Mouse (Mus musculus) liver, embryonic 11.5 days (tissue): ENCODE measurements around the gene Cnn1. TPM values are rescaled to one million over a fixed set of nuclear protein-coding genes. Genes with fewer than 3 reads are reported as not detected.

ENCODE experiments used
- ATAC-seq: fragments of 200-750 bp; cut with Nextera tagmentation; replicated peaks from 2 replicates; pipeline ENCODE4 v1.8.0; 2017; ENCODE audit warnings: moderate number of reproducible peaks, mild to moderate bottlenecking, moderate TSS enrichment, moderate library complexity; ENCODE audit not compliant: low FRiP score
- DNase-seq: peaks from one replicate; pipeline ENCODE4 v3.0.0-alpha.2; 2017; ENCODE audit warnings: low spot score
- H3K27ac ChIP-seq: fragments of 300-500 bp; sonication (generic); 2 replicates; pipeline ENCODE4 v1.5.1; 2014; ENCODE audit warnings: mild to moderate bottlenecking, low read depth, low read length, control low read depth
- H3K27me3 ChIP-seq: fragments of 300-500 bp; sonication (generic); replicated peaks from 2 replicates; pipeline ENCODE4 v1.6.1; 2014; ENCODE audit warnings: low read length, mixed read lengths; ENCODE audit not compliant: control insufficient read depth, insufficient read depth
- H3K36me3 ChIP-seq: fragments of 300-500 bp; sonication (generic); 2 replicates; pipeline ENCODE4 v1.6.1; 2014; ENCODE audit warnings: mild to moderate bottlenecking, low read length, moderate library complexity, mixed read lengths; ENCODE audit not compliant: control insufficient read depth, insufficient read depth
- H3K4me1 ChIP-seq: fragments of 300-500 bp; sonication (generic); replicated peaks from 2 replicates; pipeline ENCODE4 v1.6.1; 2014; ENCODE audit warnings: low read length, mixed read lengths; ENCODE audit not compliant: control insufficient read depth, insufficient read depth
- H3K4me2 ChIP-seq: fragments of 300-500 bp; sonication (generic); 2 replicates; pipeline ENCODE4 v1.6.1; 2014; ENCODE audit warnings: mild to moderate bottlenecking, control low read depth, moderate library complexity
- H3K4me3 ChIP-seq: fragments of 300-500 bp; sonication (generic); 2 replicates; pipeline ENCODE4 v1.5.1; 2014; ENCODE audit warnings: low read depth, low read length, control low read depth
- H3K9ac ChIP-seq: fragments of 300-500 bp; sonication (generic); 2 replicates; pipeline ENCODE4 v1.6.1; 2014; ENCODE audit warnings: low read depth, low read length, control low read depth
- H3K9me3 ChIP-seq: fragments of 300-500 bp; sonication (generic); 2 replicates; pipeline ENCODE4 v1.6.1; 2016; ENCODE audit warnings: low read length, inconsistent platforms, mixed read lengths; ENCODE audit not compliant: control insufficient read depth
- WGBS: fragments of 180-500 bp; shearing (Covaris S2); extraction: QIAGEN DNeasy Blood & Tissue Kit; methylation state at CpG from one replicate; pipeline ENCODE4 v1.1.7; 2014; 5-methylcytosine and 5-hydroxymethylcytosine counted together
- polyA plus RNA-seq: library from polyadenylated mRNA; unstranded; fragments of >200 nt; fragmentation: Nextera tagmentation; extraction: Ambion mirVana; gene quantifications from 2 replicates; pipeline ENCODE4 v1.2.1, GENCODE M21; 2014

The Cnn1 gene
- polyA plus RNA-seq, 1 experiment from 2014 or later: 6.2 TPM

DNA sequence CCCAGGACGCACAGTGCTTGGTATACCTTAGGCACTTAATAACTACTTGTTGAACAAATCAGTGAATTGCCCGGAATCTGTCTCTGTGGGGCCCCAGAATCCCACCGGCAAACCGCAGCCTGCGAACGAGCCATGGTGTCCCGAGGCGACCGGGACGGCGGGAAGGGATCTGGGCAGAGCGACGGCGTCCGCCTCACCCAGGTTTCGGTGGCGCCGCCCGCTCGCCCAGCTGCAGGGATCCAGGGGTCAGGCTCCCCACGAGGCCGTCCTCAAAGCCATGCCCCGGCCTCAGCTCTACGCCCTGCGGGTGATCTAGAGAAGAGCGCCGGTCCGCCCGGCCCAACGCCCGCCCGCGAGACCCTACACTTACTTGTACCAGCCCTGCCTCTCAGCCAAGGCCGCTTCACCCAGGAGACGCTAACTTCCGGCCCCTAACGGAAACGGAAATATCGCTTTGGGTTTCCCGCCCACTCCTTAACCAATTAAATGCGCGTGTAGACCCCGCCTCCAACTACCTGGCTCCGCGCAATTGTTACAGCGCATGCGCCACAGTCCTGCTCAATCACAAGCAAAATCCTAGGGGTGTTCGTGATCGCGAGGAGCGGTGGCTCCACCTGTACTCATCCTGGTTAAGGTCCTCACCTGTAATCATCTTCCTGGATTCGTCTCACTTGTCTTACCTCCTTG, 17.9 kb downstream of the Cnn1 start, which contains the start of gene Elof1:
Gene Elof1 (minus strand): TSS at position 433 of the 687 bp plus-strand sequence.
- H3K27ac ChIP-seq: peak within 1 kb of the TSS; percentile 50
- peaks cover 14% of the 10 kb centered on the region for H3K36me3 ChIP-seq
- H3K4me1 ChIP-seq: peaks cover 13% of the 10 kb centered on the region
- H3K4me2 ChIP-seq: peak within 1 kb of the TSS; percentile 84
- ATAC-seq: peak; percentile 92
- DNase-seq: peak; percentile 89
- H3K9me3 ChIP-seq: no peaks in the 10 kb centered on the region
- H3K4me3 ChIP-seq: peak within 1 kb of the TSS; percentile 81
- H3K27me3 ChIP-seq: no peaks in the 10 kb centered on the region
- under 1% methylated on average over 52 of the region's 52 CpGs for WGBS
- H3K9ac ChIP-seq: peak within 1 kb of the TSS; percentile 81

- peaks cover 22% of the 10 kb centered on the region for H3K4me1 ChIP-seq
- 36% methylated on average over 10 of the region's 10 CpGs for WGBS
- H3K9me3 ChIP-seq: no peaks in the 10 kb centered on the region
- no peak overlapping the region for H3K27ac ChIP-seq
- no peak; the same call in 1 of the 2 replicates for ATAC-seq
- H3K27me3 ChIP-seq: no peaks in the 10 kb centered on the region
- peak overlapping the region; percentile 58 for H3K9ac ChIP-seq
- H3K4me3 ChIP-seq: peak overlapping the region; percentile 81
- H3K36me3 ChIP-seq: peaks cover 6% of the 10 kb centered on the region
- peak overlapping the region; percentile 84 for H3K4me2 ChIP-seq
- DNase-seq: peak; percentile 42
Measured at GRCm38 (mm10) chr9:22117754-22118456, 18.9 kb downstream of the Cnn1 start.

- H3K27ac ChIP-seq: no peak overlapping the region
- no peaks in the 10 kb centered on the region for H3K9me3 ChIP-seq
- no peak for DNase-seq
- H3K27me3 ChIP-seq: no peaks in the 10 kb centered on the region
- H3K36me3 ChIP-seq: no peaks in the 10 kb centered on the region
- peaks cover 27% of the 10 kb centered on the region for H3K4me1 ChIP-seq
- ATAC-seq: no peak
- H3K4me2 ChIP-seq: no peak overlapping the region
- no peak overlapping the region for H3K9ac ChIP-seq
- H3K4me3 ChIP-seq: no peak overlapping the region
- WGBS: 84% methylated on average over 4 of the region's 4 CpGs
Measured at GRCm38 (mm10) chr9:22119543-22119942, 20.5 kb downstream of the Cnn1 start.

GRCm38 (mm10) chr9:22121545-22121944, 22.5 kb downstream of the Cnn1 start:
- ATAC-seq: peak; percentile 48; the same call in 1 of the 2 replicates
- Histone ChIP-seq H3K4me1 (peaks cover 19% of the 10 kb centered on the region), H3K27me3 (no peaks in the 10 kb centered on the region), H3K9me3 (no peaks in the 10 kb centered on the region), H3K4me2 (no peak overlapping the region), H3K9ac (no peak overlapping the region), H3K36me3 (no peaks in the 10 kb centered on the region), H3K27ac (0 out of 2 replicates have a peak overlapping the region, but pooled peaks have one; percentile 28), H3K4me3 (no peak overlapping the region)
- no peak for DNase-seq

GRCm38 (mm10) chr9:22122005-22122404, 23.0 kb downstream of the Cnn1 start:
- H3K27ac ChIP-seq: 0 out of 2 replicates have a peak overlapping the region, but pooled peaks have one; percentile 28
- peaks cover 19% of the 10 kb centered on the region for H3K4me1 ChIP-seq
- no peak overlapping the region for H3K4me3 ChIP-seq
- H3K36me3 ChIP-seq: no peaks in the 10 kb centered on the region; the same call in 1 of the 2 replicates
- no peaks in the 10 kb centered on the region for H3K9me3 ChIP-seq
- ATAC-seq: no peak
- H3K27me3 ChIP-seq: no peaks in the 10 kb centered on the region
- WGBS: 74% methylated on average over 3 of the region's 3 CpGs
- DNase-seq: no peak
- H3K9ac ChIP-seq: no peak overlapping the region
- no peak overlapping the region for H3K4me2 ChIP-seq

- WGBS: 80% methylated on average over 7 of the region's 7 CpGs
Measured at GRCm38 (mm10) chr9:22123069-22123609, 24.1 kb downstream of the Cnn1 start.

DNA sequence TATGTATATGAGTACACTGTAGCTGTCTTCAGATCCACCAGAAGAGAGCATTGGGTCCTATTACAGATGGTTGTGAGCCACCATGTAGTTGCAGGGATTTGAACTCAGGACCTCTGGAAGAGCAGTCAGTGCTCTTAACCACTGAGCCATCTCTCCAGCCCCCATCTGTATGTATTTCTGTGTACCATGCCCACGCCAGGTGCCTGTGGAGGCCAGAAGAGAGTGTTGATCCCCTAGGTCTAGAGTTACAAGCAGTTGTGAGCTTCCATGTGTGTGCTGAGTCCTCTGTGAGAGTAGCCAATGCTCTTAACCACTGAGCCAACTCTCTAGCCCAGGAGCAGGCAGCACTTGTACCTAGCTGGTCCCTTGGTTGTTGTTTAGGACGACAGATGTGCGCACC, 25.2 kb downstream of the Cnn1 start:
- DNase-seq (no peak), ATAC-seq (no peak)
- no peak overlapping the region for H3K4me3 ChIP-seq
- no peaks in the 10 kb centered on the region for H3K27me3 ChIP-seq
- H3K9ac ChIP-seq: no peak overlapping the region
- H3K36me3 ChIP-seq: no peaks in the 10 kb centered on the region; the same call in 1 of the 2 replicates
- H3K27ac ChIP-seq: no peak overlapping the region
- H3K4me2 ChIP-seq: no peak overlapping the region
- H3K9me3 ChIP-seq: no peaks in the 10 kb centered on the region
- H3K4me1 ChIP-seq: peaks cover 16% of the 10 kb centered on the region
- WGBS: 79% methylated on average over 3 of the region's 3 CpGs

More at GRCm38 (mm10) chr9:22123069-22123609, 24.1 kb downstream of the Cnn1 start:
- no peaks in the 10 kb centered on the region for H3K27me3 ChIP-seq
- peak; percentile 29; the same call in 1 of the 2 replicates for ATAC-seq
- H3K4me2 ChIP-seq: no peak overlapping the region
- H3K9ac ChIP-seq: no peak overlapping the region
- H3K9me3 ChIP-seq: no peaks in the 10 kb centered on the region
- H3K4me3 ChIP-seq: no peak overlapping the region
- no peak overlapping the region for H3K27ac ChIP-seq
- no peaks in the 10 kb centered on the region; the same call in 1 of the 2 replicates for H3K36me3 ChIP-seq
- H3K4me1 ChIP-seq: peaks cover 16% of the 10 kb centered on the region
- DNase-seq: no peak

DNA sequence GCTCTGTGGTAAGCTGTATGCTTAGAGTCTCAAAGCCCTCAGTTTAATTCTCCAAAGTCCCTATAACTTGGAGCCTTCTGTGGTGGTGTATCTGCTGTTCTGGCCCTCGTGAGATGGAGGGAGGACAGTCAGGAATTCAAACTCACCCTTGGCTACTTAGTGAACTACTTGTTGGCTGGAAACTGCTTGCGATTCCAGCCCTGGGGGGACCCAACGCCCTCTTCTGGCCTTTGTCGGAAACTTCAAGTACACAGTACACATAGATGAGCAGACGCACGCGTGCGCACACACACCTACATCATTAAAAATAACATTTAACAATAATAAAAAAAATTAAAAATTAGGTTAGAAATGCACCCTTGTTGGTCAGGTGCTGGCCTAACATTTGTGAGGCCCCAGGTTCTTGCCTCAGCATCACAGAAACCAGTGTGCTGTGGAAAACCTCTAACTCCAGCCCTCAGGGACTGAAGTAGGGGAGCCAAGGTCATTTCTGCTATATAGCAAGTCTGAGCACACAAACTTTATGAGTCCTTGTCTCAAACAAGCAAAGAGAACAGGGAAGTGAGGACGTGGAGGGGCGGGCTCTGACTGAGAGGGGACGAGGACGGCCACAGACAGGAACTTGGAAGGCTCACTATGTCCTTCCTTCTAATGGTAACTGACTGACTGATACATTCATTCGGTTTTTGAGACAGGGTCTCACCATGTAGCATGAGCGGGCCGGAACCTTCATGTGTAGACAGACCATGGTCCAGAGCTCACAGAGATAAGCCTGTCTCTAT, 26.4 kb downstream of the Cnn1 start:
- Histone ChIP-seq H3K9ac (no peak overlapping the region), H3K27ac (no peak overlapping the region), H3K9me3 (no peaks in the 10 kb centered on the region), H3K4me3 (no peak overlapping the region), H3K27me3 (no peaks in the 10 kb centered on the region), H3K4me2 (no peak overlapping the region), H3K4me1 (peaks cover 17% of the 10 kb centered on the region), H3K36me3 (peaks cover 3% of the 10 kb centered on the region; the same call in 1 of the 2 replicates)
- WGBS: 83% methylated on average over 15 of the region's 15 CpGs
- DNase-seq (no peak), ATAC-seq (no peak)
